Mouse (Mus musculus) limb, embryonic 13.5 days (tissue): ENCODE measurements around the gene 4930486L24Rik. TPM values are rescaled to one million over a fixed set of nuclear protein-coding genes. Genes with fewer than 3 reads are reported as not detected.

ENCODE experiments used
- ATAC-seq: fragments of 200-750 bp; cut with Nextera tagmentation; 2 replicates; pipeline ENCODE4 v1.8.0; 2017; ENCODE audit warnings: low read depth, moderate number of reproducible peaks, moderate TSS enrichment; ENCODE audit not compliant: low FRiP score
- H3K27ac ChIP-seq: fragments of 300-500 bp; sonication (generic); 2 replicates; pipeline ENCODE4 v1.5.1; 2015; ENCODE audit warnings: inconsistent platforms, mild to moderate bottlenecking, moderate library complexity
- H3K27me3 ChIP-seq: fragments of 300-500 bp; sonication (generic); 2 replicates; pipeline ENCODE4 v1.6.1; 2015; ENCODE audit warnings: mild to moderate bottlenecking, inconsistent platforms
- H3K36me3 ChIP-seq: fragments of 300-500 bp; sonication (generic); 2 replicates; pipeline ENCODE4 v1.6.1; 2015; ENCODE audit warnings: inconsistent platforms, mild to moderate bottlenecking, moderate library complexity
- H3K4me1 ChIP-seq: fragments of 300-500 bp; sonication (generic); 2 replicates; pipeline ENCODE4 v1.6.1; 2015; ENCODE audit warnings: inconsistent platforms
- H3K4me2 ChIP-seq: fragments of 300-500 bp; sonication (generic); replicated peaks from 2 replicates; pipeline ENCODE4 v1.6.1; 2015; ENCODE audit warnings: inconsistent platforms, mild to moderate bottlenecking, moderate library complexity
- H3K4me3 ChIP-seq: fragments of 300-500 bp; sonication (generic); 2 replicates; pipeline ENCODE4 v1.5.1; 2015; ENCODE audit warnings: moderate library complexity, mild to moderate bottlenecking, inconsistent platforms
- H3K9ac ChIP-seq: fragments of 300-500 bp; sonication (generic); 2 replicates; pipeline ENCODE4 v1.6.1; 2015; ENCODE audit warnings: mild to moderate bottlenecking, inconsistent platforms
- H3K9me3 ChIP-seq: fragments of 300-500 bp; sonication (generic); 2 replicates; pipeline ENCODE4 v1.6.1; 2016; ENCODE audit warnings: inconsistent platforms
- WGBS: fragments of 180-500 bp; shearing (Covaris S2); methylation state at CpG from one replicate; pipeline ENCODE4 v1.1.7; 2015; 5-methylcytosine and 5-hydroxymethylcytosine counted together
- polyA plus RNA-seq: library from polyadenylated mRNA; unstranded; fragments of >200 nt; fragmentation: Nextera tagmentation; extraction: Ambion mirVana; gene quantifications from 2 replicates; pipeline ENCODE4 v1.2.1, GENCODE M21; 2015

Gene 4930486L24Rik
- polyA plus RNA-seq, 1 experiment from 2014 or later: not detected

DNA sequence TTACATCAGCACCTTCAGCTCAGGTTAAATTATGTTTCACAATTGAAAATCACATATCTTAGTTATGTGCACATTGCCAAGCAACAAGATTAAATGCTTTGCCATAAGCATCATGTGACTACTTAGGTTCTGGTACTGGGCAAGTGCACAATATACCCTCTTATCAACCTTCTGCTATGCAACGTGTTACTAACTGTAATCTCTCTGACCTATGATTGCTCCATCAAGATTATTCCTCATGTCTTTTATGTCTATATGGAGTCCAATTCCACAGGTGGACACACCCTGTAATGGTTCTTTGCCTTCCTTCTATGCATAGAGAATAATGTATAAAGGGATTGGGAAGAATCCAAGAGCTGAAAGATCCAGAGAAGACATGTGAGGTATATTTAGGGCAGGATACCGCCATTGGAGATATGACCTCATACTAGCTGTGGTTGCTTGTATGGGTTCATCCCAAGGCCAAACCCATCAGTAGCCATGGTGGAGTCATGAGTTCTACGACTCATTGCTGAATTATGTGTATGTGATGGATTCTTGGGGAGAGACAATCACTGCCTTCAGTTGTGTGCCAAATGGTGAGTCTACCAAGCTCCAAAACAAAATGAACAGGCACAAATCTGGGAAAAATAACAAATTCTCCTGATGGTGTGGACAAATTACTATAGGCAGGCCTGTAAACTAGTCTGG lies 43.6 kb downstream of the 4930486L24Rik start:
- no peaks in the 10 kb centered on the region for H3K9me3 ChIP-seq
- no peak overlapping the region for H3K9ac ChIP-seq
- no peak overlapping the region for H3K4me2 ChIP-seq
- WGBS: 71% methylated on average over 3 of the region's 3 CpGs
- no peak overlapping the region for H3K27ac ChIP-seq
- no peaks in the 10 kb centered on the region for H3K27me3 ChIP-seq
- H3K4me3 ChIP-seq: no peak overlapping the region
- no peak for ATAC-seq
- H3K36me3 ChIP-seq: no peaks in the 10 kb centered on the region
- H3K4me1 ChIP-seq: no peaks in the 10 kb centered on the region

DNA sequence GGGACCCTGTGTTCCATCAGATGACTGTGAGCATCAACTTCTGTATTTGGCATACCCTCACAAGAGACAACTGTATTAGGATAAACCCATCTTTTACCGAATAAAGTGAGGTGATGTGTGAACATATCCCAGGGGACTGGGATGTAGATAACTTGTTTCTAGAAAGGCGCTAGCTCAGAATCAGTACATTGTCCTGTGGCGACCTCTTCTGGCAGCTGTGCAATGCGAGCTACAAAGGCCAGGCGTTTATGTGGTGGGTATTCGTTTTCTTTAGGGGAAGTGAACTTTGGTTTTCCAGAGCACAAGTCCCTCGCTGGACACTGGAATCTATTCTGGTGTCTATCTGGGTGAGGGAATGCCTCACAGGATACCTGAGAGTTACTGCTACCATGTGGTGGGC lies 44.8 kb downstream of the 4930486L24Rik start:
- no peak for ATAC-seq
- no peak overlapping the region for H3K27ac ChIP-seq
- no peak overlapping the region for H3K9ac ChIP-seq
- no peaks in the 10 kb centered on the region for H3K27me3 ChIP-seq
- no peak overlapping the region for H3K4me2 ChIP-seq
- no peaks in the 10 kb centered on the region for H3K9me3 ChIP-seq
- no peaks in the 10 kb centered on the region for H3K36me3 ChIP-seq
- no peak overlapping the region for H3K4me3 ChIP-seq
- no peaks in the 10 kb centered on the region for H3K4me1 ChIP-seq
- WGBS: 13% methylated on average over 7 of the region's 7 CpGs

DNA sequence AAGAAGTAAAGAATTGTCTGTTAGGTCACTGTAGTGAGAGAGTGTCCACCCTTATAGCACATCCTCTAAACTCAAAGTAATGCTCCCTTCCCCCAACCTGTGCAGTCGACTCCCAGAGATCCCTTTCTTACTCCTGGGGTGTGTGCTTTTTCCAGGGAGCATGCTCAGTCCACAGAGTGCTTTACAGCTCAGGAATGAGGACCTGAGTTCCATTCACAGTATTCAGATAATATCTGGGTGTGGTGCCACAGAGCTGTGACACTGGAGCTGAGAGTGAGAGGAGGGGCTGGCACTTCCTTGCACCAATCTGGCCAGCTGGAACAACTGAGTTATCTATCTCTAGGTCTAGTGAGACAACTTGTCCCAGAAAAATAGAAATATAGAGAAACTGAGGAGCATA lies 50.6 kb downstream of the 4930486L24Rik start:
- H3K4me3 ChIP-seq: no peak overlapping the region
- no peaks in the 10 kb centered on the region for H3K27me3 ChIP-seq
- H3K9ac ChIP-seq: no peak overlapping the region
- H3K9me3 ChIP-seq: no peaks in the 10 kb centered on the region
- no peak for ATAC-seq
- no peak overlapping the region for H3K27ac ChIP-seq
- H3K4me2 ChIP-seq: no peak overlapping the region
- WGBS: 70% methylated on average over 1 of the region's 1 CpGs
- H3K4me1 ChIP-seq: no peaks in the 10 kb centered on the region
- H3K36me3 ChIP-seq: no peaks in the 10 kb centered on the region

DNA sequence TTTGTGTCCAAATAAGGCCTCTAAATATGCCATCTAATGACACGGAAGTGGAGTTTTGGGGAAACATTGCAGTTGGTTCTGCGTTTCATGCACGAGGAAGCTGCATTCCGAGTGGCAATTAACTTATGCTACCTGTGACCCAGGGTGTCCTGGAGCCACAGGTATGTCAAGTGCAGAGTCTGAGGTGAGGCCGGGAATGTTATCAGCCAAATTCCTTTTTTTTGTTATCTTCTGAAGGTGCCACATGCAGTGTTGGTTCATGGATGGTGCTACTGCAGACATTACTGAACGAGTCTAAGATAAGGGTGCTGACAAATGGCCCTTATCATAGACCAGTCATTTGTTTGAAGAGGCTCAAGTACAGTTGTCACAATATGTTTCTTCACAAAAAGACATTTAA lies 51.5 kb downstream of the 4930486L24Rik start:
- no peak overlapping the region for H3K4me3 ChIP-seq
- no peak overlapping the region for H3K4me2 ChIP-seq
- no peak overlapping the region for H3K27ac ChIP-seq
- H3K9ac ChIP-seq: no peak overlapping the region
- 82% methylated on average over 6 of the region's 6 CpGs for WGBS
- no peaks in the 10 kb centered on the region for H3K27me3 ChIP-seq
- no peaks in the 10 kb centered on the region for H3K9me3 ChIP-seq
- no peak for ATAC-seq
- no peaks in the 10 kb centered on the region for H3K36me3 ChIP-seq
- H3K4me1 ChIP-seq: no peaks in the 10 kb centered on the region

DNA sequence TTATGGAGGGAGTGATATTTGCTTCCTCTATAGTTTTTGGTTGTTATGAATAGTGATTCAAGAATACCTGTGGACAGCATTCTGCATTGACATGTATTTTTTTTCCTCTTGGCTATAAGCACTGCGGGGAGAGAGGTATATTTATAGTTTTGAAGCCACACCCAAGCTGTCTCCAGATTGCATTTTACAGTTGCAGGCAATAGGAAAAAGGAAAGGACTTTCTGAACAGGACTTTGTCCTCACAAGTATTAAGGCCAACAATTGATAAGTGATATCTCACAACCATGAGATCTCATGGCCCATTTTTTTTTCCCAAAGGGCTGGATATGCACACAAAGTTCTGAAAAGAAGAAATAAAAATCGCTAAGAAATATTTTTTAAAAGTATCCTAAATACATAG lies 54.6 kb downstream of the 4930486L24Rik start:
- no peak overlapping the region for H3K9ac ChIP-seq
- H3K36me3 ChIP-seq: no peaks in the 10 kb centered on the region
- WGBS: 78% methylated on average over 2 of the region's 2 CpGs
- H3K4me1 ChIP-seq: no peaks in the 10 kb centered on the region
- ATAC-seq: no peak
- H3K9me3 ChIP-seq: no peaks in the 10 kb centered on the region
- no peak overlapping the region for H3K4me2 ChIP-seq
- no peaks in the 10 kb centered on the region for H3K27me3 ChIP-seq
- no peak overlapping the region for H3K27ac ChIP-seq
- no peak overlapping the region for H3K4me3 ChIP-seq

DNA sequence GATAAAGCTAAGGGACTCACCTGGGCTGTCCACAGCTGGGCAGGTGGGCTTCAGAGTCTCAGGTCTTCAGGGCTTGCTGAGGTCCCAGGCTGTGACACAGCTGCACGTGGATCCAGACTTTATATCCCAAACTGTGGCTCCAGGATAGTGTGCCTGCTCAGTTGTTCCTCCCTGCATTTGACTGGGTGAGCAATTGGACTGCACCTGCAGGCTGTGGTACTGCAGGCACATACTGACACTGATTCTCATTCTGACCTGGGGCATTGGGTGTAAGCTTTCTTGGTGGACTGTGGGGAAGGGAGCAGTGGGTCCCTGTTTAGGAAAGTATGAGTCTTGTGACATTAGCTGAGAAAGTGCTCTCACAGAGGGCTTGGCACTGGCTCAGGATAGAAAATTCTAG lies 61.5 kb downstream of the 4930486L24Rik start, which contains the start of gene Ctsll3:
Gene Ctsll3 (minus strand): TSS at position 101 of the 400 bp plus-strand sequence.
- H3K27me3 ChIP-seq: no peaks in the 10 kb centered on the region
- H3K36me3 ChIP-seq: no peaks in the 10 kb centered on the region
- no peaks in the 10 kb centered on the region for H3K4me1 ChIP-seq
- 64% methylated on average over 1 of the region's 1 CpGs for WGBS
- no peak for ATAC-seq
- no peak within 1 kb of the TSS for H3K4me3 ChIP-seq
- no peak within 1 kb of the TSS for H3K27ac ChIP-seq
- no peak within 1 kb of the TSS for H3K9ac ChIP-seq
- no peaks in the 10 kb centered on the region for H3K9me3 ChIP-seq
- no peak within 1 kb of the TSS for H3K4me2 ChIP-seq

Other genes starting within 250 kb of the 4930486L24Rik start
- gene BC051665, start 78.1 kb downstream of the 4930486L24Rik start, polyA plus RNA-seq: not detected in 2 replicates
- not detected in 2 replicates for gene Ctsll3, start 61.6 kb downstream of the 4930486L24Rik start, polyA plus RNA-seq
- 0.22 TPM in 1 of 2 replicates, not detected in the other for gene Gm49392, start 32.4 kb upstream of the 4930486L24Rik start, polyA plus RNA-seq
- 2.6 and 3.4 TPM in 2 replicates for gene Ctla2b, start 33.0 kb upstream of the 4930486L24Rik start, polyA plus RNA-seq
- not detected in 2 replicates for gene Tpbpb, start 40.4 kb upstream of the 4930486L24Rik start, polyA plus RNA-seq
- not detected in 2 replicates for gene Gm49393, start 71.1 kb upstream of the 4930486L24Rik start, polyA plus RNA-seq
- 0.22 and 0.52 TPM in 2 replicates for gene Gm49391, start 72.1 kb upstream of the 4930486L24Rik start, polyA plus RNA-seq
- 19.2 and 23.1 TPM in 2 replicates for gene Ctla2a, start 72.2 kb upstream of the 4930486L24Rik start, polyA plus RNA-seq
- gene Tpbpa, start 77.5 kb upstream of the 4930486L24Rik start, polyA plus RNA-seq: not detected in 2 replicates
- not detected in 2 replicates for gene Ctsj, start 141.5 kb upstream of the 4930486L24Rik start, polyA plus RNA-seq
- not detected in 2 replicates for gene Ctsq, start 176.2 kb upstream of the 4930486L24Rik start, polyA plus RNA-seq